Mouse (Mus musculus) stomach, embryonic 14.5 days (tissue): ENCODE measurements at regions not wholly inside any gene's neighbourhood (a gene's known extent, or its start where the extent isn't known, plus 50 kb on each side); places are given as distances from the start of the nearest gene placed in this dataset.

Source experiments
- ATAC-seq: fragments of 200-750 bp; cut with Nextera tagmentation; 2 replicates; pipeline ENCODE4 v1.8.0; 2017; ENCODE audit warnings: low read depth, moderate TSS enrichment; ENCODE audit not compliant: insufficient number of reproducible peaks, insufficient read depth, low FRiP score
- H3K27ac ChIP-seq: fragments of 300-500 bp; sonication (generic); 2 replicates; pipeline ENCODE4 v1.5.1; 2014; ENCODE audit warnings: mild to moderate bottlenecking, low read length, moderate library complexity, mixed read lengths
- H3K27me3 ChIP-seq: fragments of 300-500 bp; sonication (generic); 2 replicates; pipeline ENCODE4 v1.6.1; 2014; ENCODE audit warnings: low read length, control low read depth, mixed read lengths; ENCODE audit not compliant: control insufficient read depth, insufficient read depth
- H3K36me3 ChIP-seq: fragments of 300-500 bp; sonication (generic); 2 replicates; pipeline ENCODE4 v1.6.1; 2014; ENCODE audit warnings: mild to moderate bottlenecking, control low read depth, low read length, moderate library complexity, mixed read lengths; ENCODE audit not compliant: control insufficient read depth, insufficient read depth
- H3K4me1 ChIP-seq: fragments of 300-500 bp; sonication (generic); 2 replicates; pipeline ENCODE4 v1.6.1; 2014; ENCODE audit warnings: low read length, control low read depth, mixed read lengths; ENCODE audit not compliant: control insufficient read depth, insufficient read depth
- H3K4me2 ChIP-seq: fragments of 300-500 bp; sonication (generic); replicated peaks from 2 replicates; pipeline ENCODE4 v1.6.1; 2014; ENCODE audit warnings: low read depth, low read length, control low read depth
- H3K4me3 ChIP-seq: fragments of 300-500 bp; sonication (generic); 2 replicates; pipeline ENCODE4 v1.5.1; 2014; ENCODE audit warnings: low read depth, low read length, control low read depth
- H3K9ac ChIP-seq: fragments of 300-500 bp; sonication (generic); replicated peaks from 2 replicates; pipeline ENCODE4 v1.6.1; 2014; ENCODE audit warnings: low read depth, mild to moderate bottlenecking, control low read depth, low read length, moderate library complexity, mixed read lengths
- H3K9me3 ChIP-seq: fragments of 300-500 bp; sonication (generic); 2 replicates; pipeline ENCODE4 v1.6.1; 2016; ENCODE audit warnings: low read depth, low read length, control low read depth; ENCODE audit not compliant: control insufficient read depth
- WGBS: fragments of 180-500 bp; shearing (Covaris S2); extraction: QIAGEN DNeasy Blood & Tissue Kit; methylation state at CpG from one replicate; pipeline ENCODE4 v1.1.7; 2014; 5-methylcytosine and 5-hydroxymethylcytosine counted together

- Histone ChIP-seq H3K9ac (no peak overlapping the region), H3K36me3 (no peaks in the 10 kb centered on the region), H3K4me1 (peaks cover 32% of the 10 kb centered on the region), H3K4me2 (no peak overlapping the region), H3K27ac (no peak overlapping the region), H3K9me3 (no peaks in the 10 kb centered on the region), H3K4me3 (no peak overlapping the region), H3K27me3 (no peaks in the 10 kb centered on the region)
- WGBS = 37% methylated on average over 12 of the region's 12 CpGs
- ATAC-seq = no peak
Measured at GRCm38 (mm10) chr3:37936251-37936931, 212.1 kb upstream of the Gm5148 start.

DNA sequence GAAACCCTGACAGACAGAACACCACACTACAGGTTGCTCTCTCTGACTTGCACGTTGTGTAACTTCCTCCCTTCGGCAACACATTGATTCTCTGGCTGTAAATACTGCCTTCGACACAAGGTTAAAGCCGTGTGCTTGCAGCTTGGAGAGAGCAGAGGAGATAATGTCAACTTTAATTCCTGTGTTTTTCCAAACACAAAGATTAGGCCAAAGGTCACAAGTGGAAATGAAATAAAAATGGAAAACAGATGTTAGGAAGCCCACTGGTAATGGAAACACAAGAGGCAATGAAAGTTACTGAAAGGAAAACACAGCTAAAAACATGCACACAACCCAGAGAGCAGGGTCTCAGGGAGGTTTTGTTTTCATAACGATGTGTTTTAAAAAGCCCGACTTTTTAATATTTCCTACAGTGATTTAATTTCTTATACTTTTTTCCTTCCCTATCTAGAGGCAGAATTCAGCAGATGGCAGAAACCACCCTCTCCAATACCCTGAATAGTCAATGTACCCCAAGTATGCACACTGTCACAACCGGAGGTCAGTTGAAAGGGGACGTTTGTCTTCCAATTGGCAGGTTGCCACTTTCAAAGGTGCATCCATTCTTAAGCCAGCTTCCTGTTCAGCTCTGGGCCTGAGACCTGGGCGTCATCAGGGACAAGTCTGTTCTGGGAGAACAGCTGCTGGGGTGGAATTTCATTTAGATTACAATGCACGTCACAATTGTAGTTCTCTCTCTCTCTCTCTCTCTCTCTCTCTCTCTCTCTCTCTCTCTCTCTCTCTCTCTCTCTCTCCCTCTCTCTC is 210.8 kb upstream of the Gm5148 start:
- no peak overlapping the region for H3K4me2 ChIP-seq
- H3K4me1 ChIP-seq = peaks cover 32% of the 10 kb centered on the region
- H3K27ac ChIP-seq = peak overlapping the region; percentile 75
- no peak for ATAC-seq
- H3K9ac ChIP-seq = no peak overlapping the region
- no peaks in the 10 kb centered on the region for H3K27me3 ChIP-seq
- WGBS = 18% methylated on average over 10 of the region's 10 CpGs
- H3K4me3 ChIP-seq = no peak overlapping the region
- H3K9me3 ChIP-seq = no peaks in the 10 kb centered on the region
- no peaks in the 10 kb centered on the region for H3K36me3 ChIP-seq

GRCm38 (mm10) chr3:37934236-37934635 is 209.9 kb upstream of the Gm5148 start:
- H3K9me3 ChIP-seq = no peaks in the 10 kb centered on the region
- no peak overlapping the region for H3K27ac ChIP-seq
- no peak overlapping the region for H3K4me3 ChIP-seq
- H3K4me2 ChIP-seq = no peak overlapping the region
- 76% methylated on average over 2 of the region's 2 CpGs for WGBS
- H3K36me3 ChIP-seq = no peaks in the 10 kb centered on the region
- no peak for ATAC-seq
- H3K27me3 ChIP-seq = no peaks in the 10 kb centered on the region
- H3K9ac ChIP-seq = no peak overlapping the region
- H3K4me1 ChIP-seq = peaks cover 32% of the 10 kb centered on the region

GRCm38 (mm10) chr3:37928731-37929130 is 204.4 kb upstream of the Gm5148 start:
- H3K27ac ChIP-seq = no peak overlapping the region
- H3K4me2 ChIP-seq = no peak overlapping the region
- 83% methylated on average over 6 of the region's 6 CpGs for WGBS
- H3K9me3 ChIP-seq = peaks cover 5% of the 10 kb centered on the region; the same call in 1 of the 2 replicates
- ATAC-seq = no peak
- no peaks in the 10 kb centered on the region for H3K27me3 ChIP-seq
- no peaks in the 10 kb centered on the region for H3K4me1 ChIP-seq
- H3K9ac ChIP-seq = no peak overlapping the region
- H3K4me3 ChIP-seq = no peak overlapping the region
- no peaks in the 10 kb centered on the region for H3K36me3 ChIP-seq

- no peak overlapping the region for H3K27ac ChIP-seq
- H3K36me3 ChIP-seq = no peaks in the 10 kb centered on the region
- no peak overlapping the region for H3K9ac ChIP-seq
- no peak overlapping the region for H3K4me2 ChIP-seq
- no peak for ATAC-seq
- WGBS = 61% methylated on average over 4 of the region's 4 CpGs
- H3K4me3 ChIP-seq = no peak overlapping the region
- H3K9me3 ChIP-seq = no peaks in the 10 kb centered on the region
- H3K4me1 ChIP-seq = peaks cover 12% of the 10 kb centered on the region; the same call in 1 of the 2 replicates
- H3K27me3 ChIP-seq = no peaks in the 10 kb centered on the region
Measured at GRCm38 (mm10) chr3:37919450-37920156, 195.3 kb upstream of the Gm5148 start.

- 12% methylated on average over 14 of the region's 14 CpGs for WGBS
- Histone ChIP-seq H3K27me3 (no peaks in the 10 kb centered on the region), H3K4me3 (no peak overlapping the region), H3K4me2 (no peak overlapping the region), H3K9ac (no peak overlapping the region), H3K4me1 (peaks cover 12% of the 10 kb centered on the region; the same call in 1 of the 2 replicates), H3K9me3 (no peaks in the 10 kb centered on the region), H3K27ac (peak overlapping the region; percentile 4; the same call in 1 of the 2 replicates), H3K36me3 (no peaks in the 10 kb centered on the region)
- 0 out of 2 replicates have a peak, but pooled peaks have one; percentile 14 for ATAC-seq
Measured at GRCm38 (mm10) chr3:37916786-37917479, 192.6 kb upstream of the Gm5148 start.

GRCm38 (mm10) chr3:37916281-37916680 is 192.0 kb upstream of the Gm5148 start:
- no peak overlapping the region for H3K9ac ChIP-seq
- ATAC-seq = no peak
- WGBS = 54% methylated on average over 3 of the region's 3 CpGs
- H3K36me3 ChIP-seq = no peaks in the 10 kb centered on the region
- H3K9me3 ChIP-seq = no peaks in the 10 kb centered on the region
- H3K27ac ChIP-seq = no peak overlapping the region; the same call in 1 of the 2 replicates
- H3K4me2 ChIP-seq = no peak overlapping the region
- no peak overlapping the region for H3K4me3 ChIP-seq
- no peaks in the 10 kb centered on the region for H3K27me3 ChIP-seq
- peaks cover 12% of the 10 kb centered on the region; the same call in 1 of the 2 replicates for H3K4me1 ChIP-seq

DNA sequence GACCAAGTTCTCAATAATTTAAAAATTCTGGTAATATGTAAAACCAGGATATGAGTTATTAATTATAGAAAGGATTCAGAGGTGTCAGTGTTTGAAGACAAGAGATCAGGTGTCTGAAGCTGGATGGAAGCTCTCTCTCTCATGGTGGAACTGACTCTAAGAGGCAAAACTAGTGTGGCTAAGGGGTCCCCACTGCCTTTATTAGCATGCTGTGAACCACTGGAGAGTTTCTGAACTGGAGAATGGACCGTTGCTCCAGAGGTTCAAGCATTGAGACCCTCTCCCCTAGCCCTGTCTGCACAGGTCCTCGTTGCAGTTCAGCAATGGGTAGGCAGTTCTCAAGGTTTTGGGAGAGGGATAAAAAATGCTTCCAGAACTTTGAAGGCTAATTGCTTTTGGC is 191.4 kb upstream of the Gm5148 start:
- no peak overlapping the region for H3K9ac ChIP-seq
- no peak for ATAC-seq
- H3K4me2 ChIP-seq = no peak overlapping the region
- H3K27ac ChIP-seq = no peak overlapping the region
- H3K36me3 ChIP-seq = no peaks in the 10 kb centered on the region
- WGBS = 50% methylated on average over 2 of the region's 2 CpGs
- peaks cover 12% of the 10 kb centered on the region; the same call in 1 of the 2 replicates for H3K4me1 ChIP-seq
- H3K4me3 ChIP-seq = no peak overlapping the region
- H3K27me3 ChIP-seq = no peaks in the 10 kb centered on the region
- H3K9me3 ChIP-seq = no peaks in the 10 kb centered on the region
